Mouse (Mus musculus): ENCODE measurements around the gene Tpd52l2.
"Not testable (repeated sequence)": the region's sequence is repeated elsewhere in the genome, so short reads cannot be mapped to it uniquely, and the experiment has no call there.

The Tpd52l2 gene

DNA sequence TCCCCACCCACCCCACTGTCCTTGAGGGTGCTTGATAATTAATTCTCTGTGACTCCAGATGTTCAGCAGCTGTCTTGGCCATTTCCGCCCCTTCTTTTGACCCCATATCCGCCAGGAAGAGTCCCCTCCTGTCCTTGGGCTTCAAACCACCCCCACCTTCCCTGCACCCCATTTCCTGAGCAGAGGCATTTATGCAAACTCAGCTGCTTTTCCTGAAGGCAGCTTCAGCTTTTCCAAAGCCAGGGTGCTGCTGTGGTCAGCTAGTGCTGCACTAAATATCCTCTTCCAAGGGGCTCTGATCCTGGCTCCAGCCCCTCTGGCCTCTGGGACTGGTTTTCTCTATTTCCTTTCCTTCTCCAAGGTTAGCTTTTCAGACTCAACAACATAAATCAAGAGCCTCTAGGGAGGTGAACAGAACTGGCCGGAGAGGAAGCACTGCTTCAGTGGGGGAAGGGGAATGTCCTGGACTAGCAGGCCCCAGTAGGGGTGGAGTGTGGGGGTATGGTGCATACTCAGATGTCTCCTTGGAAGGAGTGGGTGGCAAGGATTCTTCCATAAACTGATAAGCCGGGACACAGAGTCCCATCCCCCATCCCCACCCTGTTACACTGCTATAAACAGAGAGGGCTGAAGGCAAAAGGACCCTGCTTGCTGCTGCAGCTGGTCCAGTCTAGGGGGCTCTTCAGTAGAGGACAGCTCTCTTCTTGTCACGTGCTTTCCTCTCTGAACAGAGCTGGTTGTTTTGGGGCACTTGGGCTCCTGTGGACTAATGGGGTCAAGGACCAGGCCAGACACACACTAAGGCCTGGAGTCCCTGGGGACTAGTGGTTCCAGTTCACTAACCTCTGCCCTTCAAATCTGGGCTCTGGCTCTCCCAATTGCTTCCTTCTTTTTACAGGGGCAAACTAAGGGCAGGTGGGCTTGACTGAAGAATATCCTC lies 9.3 kb upstream of the Tpd52l2 start:
- peak; percentile 60 to 80 for DNase-seq (ENCODE audit: low spot score in 2 of 2)

DNA sequence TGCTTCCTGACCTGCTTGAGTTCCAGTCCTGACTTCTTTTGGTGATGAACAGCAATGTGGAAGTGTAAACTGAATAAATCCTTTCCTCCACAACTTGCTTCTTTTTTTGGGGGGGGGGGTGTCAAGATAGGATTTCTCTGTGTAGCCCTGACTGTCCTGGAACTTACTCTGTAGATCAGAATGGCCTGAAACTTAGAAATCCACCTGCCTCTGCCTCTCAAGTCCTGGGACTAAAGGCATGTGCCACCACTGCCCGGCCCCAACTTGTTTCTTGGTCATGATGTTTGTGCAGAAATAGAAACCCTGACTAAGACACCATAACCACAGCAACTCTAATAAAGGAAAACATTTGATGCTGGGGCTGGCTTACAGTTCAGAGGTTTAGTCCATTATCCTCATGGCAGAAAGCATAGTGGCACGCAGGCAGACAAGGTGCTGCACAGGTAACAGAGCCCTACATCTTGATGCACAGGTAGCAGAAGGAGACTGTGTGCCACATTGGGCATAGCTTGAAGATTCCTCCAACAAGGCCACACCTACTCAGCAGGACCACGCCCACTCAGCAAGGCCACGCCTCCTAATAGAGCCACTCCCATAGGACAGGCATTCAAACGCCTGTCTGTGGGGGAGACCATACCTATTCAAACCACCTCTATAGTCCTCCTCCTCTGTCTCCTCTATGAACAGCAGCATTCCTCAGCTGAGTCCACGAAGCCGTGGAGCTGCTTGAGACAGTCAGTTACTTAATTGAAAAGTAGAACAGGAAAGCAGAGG lies 5.3 kb upstream of the Tpd52l2 start:
- DNase-seq (ENCODE audit: low spot score in 2 of 2), result no peak

DNA sequence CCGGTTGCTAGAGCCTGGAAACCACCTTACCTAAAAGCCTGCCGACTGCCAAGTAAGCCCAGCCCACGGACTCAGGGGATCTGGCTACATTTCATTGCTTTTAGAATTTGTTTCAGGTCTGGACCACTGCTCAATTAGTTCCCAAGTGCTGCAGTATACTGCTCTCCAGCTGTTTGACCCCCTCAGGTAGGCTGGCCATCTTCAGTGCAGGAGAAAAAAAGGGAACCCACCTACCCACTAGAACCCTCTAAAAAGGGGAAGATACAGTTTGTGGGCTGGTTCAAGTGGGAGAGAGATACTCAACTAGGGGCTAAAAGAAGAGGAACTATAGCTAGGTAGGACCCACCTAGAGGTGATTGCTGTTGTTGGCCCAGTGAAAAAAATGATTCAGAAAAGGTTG lies 4.7 kb upstream of the Tpd52l2 start:
- no peak for DNase-seq (ENCODE audit: low spot score in 2 of 2)

DNA sequence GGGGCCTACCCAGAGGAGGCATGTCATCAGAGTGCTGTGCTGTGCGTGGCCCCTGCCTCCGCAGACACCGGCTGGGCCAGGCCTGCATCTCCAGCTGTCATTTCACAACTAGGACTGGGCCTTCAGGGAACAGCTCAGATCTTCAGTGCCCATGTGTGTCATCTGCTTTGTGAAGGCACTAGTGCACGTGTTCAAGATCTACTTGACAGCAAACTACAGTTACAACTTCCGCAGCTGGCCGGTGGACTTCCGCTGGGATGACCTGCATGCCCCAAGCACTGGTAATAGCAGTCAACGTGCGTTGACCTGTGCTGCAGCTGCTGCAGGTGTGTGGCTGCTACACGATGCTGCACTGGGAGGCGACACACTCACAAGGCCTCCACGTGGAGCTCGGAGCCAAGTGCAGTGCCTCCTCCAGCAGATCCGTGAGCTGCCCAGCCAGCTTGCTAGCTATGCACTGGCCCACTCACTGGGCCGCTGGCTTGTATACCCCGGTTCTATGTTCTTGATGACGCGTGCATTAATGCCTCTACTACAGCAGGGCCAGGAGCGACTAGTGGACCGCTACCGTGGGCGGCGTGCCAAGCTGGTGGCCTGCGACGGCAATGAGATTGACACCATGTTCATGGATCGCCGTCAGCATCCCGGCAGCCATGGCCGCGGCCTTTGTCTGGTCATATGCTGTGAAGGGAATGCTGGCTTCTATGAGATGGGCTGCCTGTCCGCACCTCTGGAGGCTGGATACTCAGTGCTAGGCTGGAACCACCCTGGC lies 3.6 kb upstream of the Tpd52l2 start, which contains the start of gene Abhd16b:
TSS of gene Abhd16b (plus strand) at position 51 of the 772 bp plus-strand sequence.
- DNase-seq (ENCODE audit: low spot score in 2 of 2), result peak in 1 of 2 experiments; percentile 61

DNA sequence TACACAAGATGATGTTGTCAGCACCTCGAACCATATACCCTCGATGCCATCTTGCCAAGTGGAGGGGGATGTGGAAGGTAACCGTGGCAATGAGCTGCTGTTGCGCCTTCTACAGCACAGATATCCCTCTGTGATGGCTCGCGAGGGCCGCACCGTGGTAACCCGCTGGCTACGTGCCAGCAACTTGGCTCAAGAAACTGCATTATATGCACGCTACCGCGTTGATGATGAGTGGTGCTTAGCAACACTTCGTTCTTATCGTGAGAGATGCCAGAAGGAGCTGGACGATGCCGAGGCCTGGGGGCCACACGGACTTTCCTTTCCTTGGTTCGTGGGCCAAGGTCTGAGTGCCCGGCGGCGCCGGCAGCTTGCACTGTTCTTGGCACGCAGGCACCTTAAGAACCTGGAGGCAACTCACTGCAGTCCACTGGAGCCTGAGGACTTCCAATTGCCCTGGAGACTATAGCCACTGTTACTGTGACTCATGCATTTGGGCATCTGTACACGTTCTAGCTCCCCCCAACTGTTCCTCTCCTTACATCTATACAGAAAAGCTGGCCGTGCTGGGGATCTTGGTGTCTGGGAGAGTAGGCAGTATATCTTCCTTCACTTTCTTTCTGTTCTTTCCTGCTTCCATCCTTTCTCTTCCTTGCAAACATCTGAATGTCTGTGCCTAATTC lies 2.5 kb upstream of the Tpd52l2 start:
- DNase-seq (ENCODE audit: low spot score in 2 of 2), result no peak

DNA sequence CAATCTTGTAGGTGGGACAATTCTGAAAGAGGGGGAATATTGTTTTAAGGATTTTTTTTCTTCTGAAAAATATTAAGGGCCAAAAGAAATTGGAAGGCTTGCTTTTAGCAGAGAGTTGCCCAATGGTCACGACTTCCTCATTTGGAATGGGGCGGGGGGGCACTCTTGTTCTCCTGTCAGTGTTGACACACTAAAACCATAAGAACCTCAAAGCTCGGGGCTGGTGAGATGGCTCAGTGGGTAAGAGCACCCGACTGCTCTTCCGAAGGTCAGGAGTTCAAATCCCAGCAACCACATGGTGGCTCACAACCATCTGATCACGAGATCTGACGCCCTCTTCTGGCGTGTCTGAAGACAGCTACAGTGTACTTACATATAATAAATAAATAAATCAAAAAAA lies 1.1 kb upstream of the Tpd52l2 start:
- not testable (repeated sequence) for DNase-seq (ENCODE audit: low spot score in 2 of 2)

DNA sequence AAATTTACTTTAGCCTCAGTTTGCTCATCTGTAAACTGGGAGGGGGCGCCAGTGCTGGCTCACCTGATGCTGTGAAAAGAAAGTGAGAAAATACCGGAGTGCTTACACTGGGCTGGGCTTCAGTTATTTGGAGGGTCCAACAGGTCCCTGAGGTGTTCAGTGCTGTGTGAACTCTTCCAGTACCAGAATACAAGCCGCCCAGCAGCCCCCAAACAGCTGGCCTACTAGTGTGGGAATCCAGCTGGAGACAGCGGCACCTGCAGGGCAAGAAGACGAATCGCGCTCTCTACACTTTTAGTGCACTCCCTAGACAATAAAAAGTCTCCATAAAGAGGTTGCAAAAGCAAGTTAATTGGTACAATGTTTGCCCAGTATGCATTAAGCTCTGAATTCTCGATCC lies 661 bp upstream of the Tpd52l2 start:
- peak; percentile 58 to 79 for DNase-seq (ENCODE audit: low spot score in 2 of 2)

DNA sequence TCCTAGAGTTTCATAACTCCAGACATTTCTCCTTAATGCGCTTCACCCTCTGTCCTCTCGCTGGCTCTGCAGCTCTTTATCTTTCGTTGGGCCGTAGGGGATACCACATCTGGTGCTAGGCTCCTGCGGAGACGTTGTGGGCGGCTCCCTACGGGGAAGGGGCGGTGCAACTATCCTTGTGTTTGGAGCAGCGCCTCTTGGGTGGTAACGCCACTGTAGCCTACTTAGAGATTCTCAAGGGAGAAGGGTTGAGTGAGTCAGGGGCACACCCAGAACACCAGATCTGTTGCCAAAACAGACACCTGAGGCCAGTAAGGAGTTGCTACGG lies 570 bp downstream of the Tpd52l2 start:
- peak; percentile 51 to 66 for DNase-seq (ENCODE audit: low spot score in 2 of 2)

DNA sequence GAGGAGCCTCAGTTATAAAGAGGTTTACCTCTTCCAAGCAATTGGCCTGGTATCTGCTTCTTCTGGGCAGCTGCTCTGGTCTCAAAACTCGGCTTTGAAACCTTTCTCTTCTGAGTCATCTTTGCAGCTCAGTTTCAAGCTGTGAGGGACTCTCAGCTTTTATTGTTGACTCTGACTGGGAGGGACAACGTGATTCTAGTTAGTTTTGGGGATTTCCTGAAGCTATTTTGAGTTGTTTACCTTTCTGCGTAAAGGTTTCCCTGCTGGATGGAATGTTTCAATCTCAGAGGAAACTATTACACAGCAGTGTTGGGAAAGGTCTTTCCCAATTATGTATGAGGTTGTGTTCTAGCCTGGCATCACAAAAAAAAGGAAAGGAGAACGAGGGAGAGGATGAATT lies 1.7 kb downstream of the Tpd52l2 start:
- DNase-seq (ENCODE audit: low spot score in 2 of 2), result no peak

DNA sequence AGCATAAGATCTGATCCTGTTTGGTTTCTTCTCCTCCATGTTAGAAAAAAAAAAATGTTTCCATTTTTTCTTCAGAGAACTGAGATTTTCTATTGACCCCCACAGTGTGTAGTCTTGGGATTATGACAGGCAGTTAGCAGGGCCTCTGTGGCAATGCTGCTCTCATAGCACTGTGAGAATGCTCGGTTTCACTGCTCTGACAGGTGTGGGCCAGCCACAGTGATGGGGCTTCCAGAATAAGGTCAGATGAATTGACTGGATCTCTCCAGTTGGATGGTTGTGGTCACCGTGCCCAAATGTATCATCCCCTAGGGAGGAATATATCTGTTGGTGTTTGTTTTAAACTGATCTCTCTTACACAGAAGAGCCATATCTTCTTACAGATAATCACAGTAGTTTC lies 12.2 kb downstream of the Tpd52l2 start:
- no peak for DNase-seq (ENCODE audit: low spot score in 2 of 2)

DNA sequence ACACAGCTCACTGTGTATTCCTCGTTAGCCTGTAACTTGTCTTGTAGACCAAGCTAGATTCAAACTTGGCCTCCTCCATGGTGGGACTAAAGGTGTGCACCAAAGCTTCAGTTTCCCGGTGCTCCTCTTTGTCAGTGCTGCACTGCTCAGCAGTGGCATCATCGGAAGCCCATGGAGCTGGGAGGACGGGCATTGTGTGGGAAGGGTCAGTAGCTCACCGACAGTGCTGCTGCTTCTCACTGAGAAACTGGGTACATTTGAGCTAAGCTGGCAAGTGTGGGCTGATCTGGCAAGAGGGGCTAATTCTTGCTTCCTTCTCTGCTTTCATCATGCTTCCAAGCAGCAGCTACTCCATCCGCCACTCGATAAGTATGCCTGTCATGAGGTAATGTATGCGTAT lies 14.3 kb downstream of the Tpd52l2 start:
- no peak for DNase-seq (ENCODE audit: low spot score in 2 of 2)

DNA sequence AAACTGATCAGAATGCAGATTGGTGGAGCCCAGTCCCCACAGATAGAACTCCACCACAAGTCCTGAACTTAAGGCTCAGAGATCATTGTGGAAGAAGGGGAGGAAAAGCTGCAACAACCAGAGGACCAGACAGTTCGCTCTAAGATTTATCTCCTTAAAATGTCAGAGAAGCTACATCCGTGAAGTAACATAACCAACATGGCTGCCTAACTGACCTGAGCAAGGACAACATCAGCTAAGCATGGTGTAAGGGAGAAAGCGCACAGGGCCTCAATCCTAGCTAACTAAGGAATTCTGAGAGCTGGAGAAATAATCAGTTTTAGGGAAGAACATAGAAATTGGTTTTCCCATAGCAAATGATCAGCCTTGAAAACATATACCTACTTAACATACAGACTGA lies 22.3 kb downstream of the Tpd52l2 start:
- no peak for DNase-seq (ENCODE audit: low spot score in 2 of 2)

DNA sequence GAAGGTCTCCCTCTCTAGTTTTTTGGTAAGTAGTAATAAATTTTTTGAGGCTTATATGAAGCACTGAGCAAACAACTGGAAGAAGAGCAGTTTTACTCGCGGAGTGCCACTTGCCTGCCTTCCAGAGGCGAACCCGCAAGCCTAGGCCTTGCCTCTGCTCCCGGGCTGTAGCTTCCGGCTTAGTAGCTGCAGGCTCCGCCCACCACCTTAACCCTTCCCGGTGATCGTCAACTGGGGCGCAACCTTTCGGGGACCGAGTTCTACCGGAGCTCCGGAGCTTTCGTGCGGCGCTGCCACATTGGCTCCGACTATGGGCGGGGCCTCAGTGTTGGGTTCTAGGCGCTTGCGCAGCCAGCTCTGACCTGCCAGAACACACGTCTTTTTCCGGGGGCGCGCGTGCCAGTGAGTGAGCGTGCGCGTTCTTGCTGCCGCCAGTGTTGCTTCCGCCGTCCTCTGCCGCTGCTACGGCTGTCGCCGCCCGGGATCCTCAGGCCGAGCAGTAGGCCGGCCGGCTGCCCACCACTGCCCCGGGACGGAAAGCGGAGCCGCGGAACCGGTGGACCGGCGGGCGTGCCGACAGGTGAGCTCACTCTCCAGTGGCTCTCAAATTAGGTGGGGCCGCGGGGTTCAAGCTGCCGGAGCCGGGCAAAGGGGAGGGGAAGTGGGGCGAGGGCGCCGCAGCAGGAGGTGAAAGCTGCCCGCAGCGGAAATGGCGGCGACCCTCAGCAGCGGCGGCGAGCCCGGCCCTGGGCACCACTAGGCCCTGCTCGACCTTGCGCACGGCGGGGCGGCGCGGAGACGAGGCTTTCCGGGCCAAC lies 23.4 kb downstream of the Tpd52l2 start, which contains the start of gene Dnajc5:
TSS of gene Dnajc5 (plus strand) at position 368 of the 818 bp plus-strand sequence.
- peak; percentile 96 to 97 for DNase-seq (ENCODE audit: low spot score in 2 of 2)

DNA sequence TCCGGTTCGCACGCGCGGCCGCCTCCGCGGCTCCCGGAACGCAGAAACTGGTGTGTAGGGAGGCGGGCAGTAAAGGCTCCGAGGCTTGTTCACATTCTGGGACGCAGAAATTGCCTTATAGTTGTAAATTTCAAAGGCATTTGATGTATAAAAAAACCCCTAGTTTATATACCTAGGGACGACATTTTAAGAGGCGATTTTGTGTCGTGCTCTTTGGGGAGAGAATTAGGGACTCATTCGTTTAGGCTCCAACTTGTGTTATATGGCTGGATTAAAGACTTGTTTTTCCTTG lies 23.9 kb downstream of the Tpd52l2 start:
- DNase-seq (ENCODE audit: low spot score in 2 of 2), result no peak

DNA sequence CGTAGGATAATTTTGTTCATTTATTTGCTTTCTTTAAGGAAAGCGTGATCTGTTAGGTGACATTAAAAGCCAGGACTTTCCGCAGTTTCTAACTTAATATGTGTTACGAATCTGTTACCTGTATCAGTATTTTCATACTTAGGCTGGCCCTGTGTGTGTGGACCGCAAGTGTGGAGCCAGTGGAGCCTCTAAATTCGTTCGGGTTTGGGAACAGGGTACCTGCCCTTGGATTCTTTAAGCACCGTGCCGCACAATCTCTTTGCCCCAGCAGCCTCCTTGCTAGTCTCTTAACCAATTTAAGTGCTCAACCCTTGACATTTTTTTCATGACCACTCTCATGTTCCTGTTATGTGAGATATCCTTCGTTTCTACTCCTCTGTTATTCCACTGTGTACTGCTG lies 24.5 kb downstream of the Tpd52l2 start:
- no peak for DNase-seq (ENCODE audit: low spot score in 2 of 2)

DNA sequence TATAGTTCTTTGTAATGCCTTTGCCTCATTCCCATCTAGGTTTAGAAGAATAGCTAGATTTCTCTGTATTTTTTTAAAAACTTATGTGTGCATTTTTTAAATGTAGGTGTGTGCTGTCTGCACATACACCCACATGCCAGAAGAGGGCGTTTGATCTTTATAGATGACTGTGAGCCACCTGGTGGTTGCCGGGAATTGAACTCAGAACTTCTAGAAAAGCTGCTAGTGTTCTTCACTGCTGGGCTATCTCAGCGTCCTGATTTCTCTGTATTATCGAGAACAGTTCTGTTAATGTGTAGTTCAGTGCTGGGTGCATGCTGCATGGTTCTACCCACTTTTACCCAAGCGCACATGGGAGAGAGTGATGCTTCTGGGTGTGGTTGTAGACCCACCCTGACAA lies 25.9 kb downstream of the Tpd52l2 start:
- no peak for DNase-seq (ENCODE audit: low spot score in 2 of 2)

DNA sequence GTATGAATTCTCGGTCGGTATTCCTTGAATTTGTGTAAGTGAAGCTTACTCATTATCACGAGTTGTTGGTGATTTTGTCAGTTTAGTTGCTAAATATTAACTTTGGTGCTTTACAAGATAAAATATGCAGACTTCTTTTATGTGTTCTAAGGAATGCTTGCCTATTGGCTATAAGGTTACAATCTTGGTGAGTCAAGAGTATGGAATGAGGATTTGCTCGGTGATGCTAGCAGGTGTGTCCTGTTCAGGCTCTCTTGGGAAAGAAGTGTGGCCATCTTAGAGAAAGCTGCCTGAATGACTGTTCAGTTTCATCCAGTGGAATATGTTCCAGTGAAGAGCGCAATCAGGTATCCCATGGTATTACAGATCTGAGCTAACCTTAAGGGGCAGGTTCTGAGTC lies 28.6 kb downstream of the Tpd52l2 start:
- no peak for DNase-seq (ENCODE audit: low spot score in 2 of 2)

DNA sequence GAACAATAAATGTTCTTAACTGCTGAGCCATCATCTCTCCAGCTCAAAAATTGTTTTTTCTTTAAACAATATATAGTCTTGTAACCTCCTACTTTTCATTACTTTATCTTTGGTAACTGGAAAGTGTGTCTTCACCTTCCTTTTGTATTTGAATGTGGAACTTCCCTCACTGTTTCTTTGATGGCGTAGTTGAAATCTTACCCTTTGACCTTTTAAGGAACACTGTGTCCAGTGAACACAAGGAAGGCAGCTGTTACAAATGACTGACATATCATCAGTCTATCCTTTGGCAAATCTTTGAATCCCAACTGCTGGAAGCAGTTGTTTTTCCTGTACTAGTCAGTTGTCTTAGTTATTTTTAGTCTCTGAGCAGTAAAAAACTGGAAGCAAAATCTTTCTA lies 32.1 kb downstream of the Tpd52l2 start:
- no peak for DNase-seq (ENCODE audit: low spot score in 2 of 2)

DNA sequence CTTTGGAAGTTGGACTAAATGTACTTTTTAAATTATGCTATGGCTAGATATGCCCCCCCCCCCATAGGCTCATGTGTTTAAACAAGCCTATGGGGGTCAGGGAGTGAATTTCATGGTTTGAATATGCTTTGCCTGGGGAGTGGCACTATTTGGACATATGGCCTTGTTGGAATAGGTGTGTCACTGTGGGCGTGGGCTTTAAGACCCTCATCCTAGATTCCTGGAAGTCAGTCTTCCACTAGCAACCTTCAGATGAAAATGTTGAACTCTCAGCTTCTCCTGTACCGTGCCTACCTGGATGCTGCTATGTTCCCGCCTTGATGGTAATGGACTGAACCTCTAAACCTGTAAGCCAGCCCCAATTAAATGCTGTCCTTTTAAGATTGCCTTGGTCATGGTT lies 35.6 kb downstream of the Tpd52l2 start:
- DNase-seq (ENCODE audit: low spot score in 2 of 2), result no peak

DNA sequence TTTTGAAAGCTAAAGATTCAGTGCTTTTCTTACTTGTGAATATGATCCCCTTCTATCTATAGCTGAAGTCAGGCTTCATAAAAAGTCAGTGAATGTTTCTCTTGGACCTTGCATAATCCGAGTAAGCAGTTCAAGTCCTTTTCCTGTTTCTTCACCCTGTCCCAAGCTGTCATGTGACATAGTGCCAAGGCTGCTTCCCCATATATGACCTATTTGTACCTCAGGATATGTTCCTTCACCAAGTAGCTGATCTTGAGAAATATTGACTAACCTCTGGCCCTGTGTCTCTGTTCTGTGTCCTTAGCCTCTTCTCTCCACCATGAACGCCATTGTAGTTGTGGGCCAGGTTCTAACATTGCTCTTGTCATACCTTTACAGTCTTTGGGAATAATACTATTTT lies 39.5 kb downstream of the Tpd52l2 start:
- no peak for DNase-seq (ENCODE audit: low spot score in 2 of 2)
